Mouse (Mus musculus) embryo, embryonic 10.5 days (tissue): Measurements from ENCODE around the gene Adcy1.

Experiments
- DNase-seq: peaks from one replicate; pipeline ENCODE4 v3.0.0-alpha.2; 2015; ENCODE audit warnings: low spot score

Gene Adcy1

DNA sequence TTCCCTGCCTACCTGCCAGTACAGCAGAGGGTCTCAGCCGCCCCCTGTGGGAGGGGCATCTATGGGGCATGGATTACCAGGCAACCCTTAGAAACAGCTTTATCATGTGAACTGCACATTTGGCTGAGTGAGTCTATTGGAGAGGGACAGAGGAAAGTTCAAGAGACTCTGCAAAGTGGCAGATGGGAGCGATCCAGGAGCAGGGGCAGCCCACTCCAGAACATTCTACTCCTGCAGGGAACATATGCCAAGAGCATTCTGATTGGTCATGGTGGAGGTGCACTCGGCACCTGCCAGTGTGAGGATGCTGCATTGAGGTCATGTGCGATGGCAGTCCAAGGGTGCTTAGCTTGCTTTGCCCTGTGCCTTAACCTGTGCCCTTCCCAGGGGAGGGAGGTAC lies 6.5 kb downstream of the Adcy1 start:
- DNase-seq = no peak

- no peak for DNase-seq
These were observed 8.3 kb downstream of the Adcy1 start for GRCm38 (mm10) chr11:7071617-7072016.

- DNase-seq = no peak
These were observed 10.3 kb downstream of the Adcy1 start for GRCm38 (mm10) chr11:7073556-7073955.

DNA sequence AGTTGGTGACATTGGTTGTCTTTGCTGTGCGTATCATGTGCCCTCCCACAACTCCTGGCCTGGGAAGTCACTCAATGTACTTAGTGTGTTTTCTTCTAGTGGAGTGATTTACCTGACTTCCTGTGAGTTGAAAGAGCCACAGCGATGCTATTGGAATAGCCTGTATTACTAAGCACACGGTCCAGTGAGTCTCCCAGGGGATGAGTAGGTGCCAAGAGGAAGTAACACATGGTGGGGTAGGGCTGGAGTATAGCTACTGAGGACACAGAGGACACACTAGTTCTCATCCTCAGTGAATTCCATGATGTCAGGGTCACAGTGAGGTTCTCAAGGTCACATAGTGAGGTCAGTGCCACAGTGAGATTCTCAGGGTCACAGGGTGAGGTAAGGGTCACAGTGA lies 13.2 kb downstream of the Adcy1 start:
- no peak for DNase-seq

GRCm38 (mm10) chr11:7081893-7082292 lies 18.6 kb downstream of the Adcy1 start:
- DNase-seq = no peak

DNA sequence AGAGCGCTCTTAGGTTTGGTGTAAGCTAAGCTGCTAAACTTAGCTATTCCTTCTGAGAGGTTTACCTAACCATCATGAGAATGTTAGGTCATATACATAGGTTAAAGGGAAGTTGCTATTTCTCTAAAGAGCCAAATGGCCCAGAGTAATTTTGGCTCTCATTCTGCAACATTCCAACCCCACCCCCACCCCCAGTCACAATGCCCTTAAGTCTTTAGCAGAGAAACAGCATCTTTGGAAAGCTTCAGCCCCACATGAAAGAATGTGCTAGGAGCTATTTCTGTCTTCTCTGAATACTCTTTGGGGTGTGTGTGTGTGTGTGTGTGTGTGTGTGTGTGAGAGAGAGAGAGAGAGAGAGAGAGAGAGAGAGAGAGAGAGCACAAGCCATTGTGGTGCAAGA lies 20.6 kb downstream of the Adcy1 start:
- DNase-seq = no peak

DNA sequence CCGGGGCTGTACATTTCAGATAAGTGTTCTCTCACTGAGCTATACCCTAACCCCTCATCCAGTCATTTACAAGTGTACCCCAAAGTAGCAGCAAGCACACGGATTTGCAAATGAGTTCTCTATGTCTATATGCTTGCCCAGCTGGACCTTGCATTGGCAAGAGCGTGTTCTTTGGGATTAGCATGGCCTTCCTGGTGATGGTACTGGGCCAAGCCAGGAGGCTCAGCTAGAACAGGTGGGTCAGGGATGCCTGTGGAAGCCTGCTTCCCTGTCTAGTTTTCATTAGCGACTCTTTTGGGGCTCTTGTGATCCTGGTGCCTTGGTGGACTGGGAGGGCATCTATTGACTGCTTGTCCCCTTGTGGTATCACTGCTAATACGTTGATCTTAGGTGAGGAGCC lies 21.9 kb downstream of the Adcy1 start:
- DNase-seq = no peak

GRCm38 (mm10) chr11:7091120-7091519 lies 27.8 kb downstream of the Adcy1 start:
- no peak for DNase-seq

GRCm38 (mm10) chr11:7094844-7095243 lies 31.6 kb downstream of the Adcy1 start:
- no peak for DNase-seq

DNA sequence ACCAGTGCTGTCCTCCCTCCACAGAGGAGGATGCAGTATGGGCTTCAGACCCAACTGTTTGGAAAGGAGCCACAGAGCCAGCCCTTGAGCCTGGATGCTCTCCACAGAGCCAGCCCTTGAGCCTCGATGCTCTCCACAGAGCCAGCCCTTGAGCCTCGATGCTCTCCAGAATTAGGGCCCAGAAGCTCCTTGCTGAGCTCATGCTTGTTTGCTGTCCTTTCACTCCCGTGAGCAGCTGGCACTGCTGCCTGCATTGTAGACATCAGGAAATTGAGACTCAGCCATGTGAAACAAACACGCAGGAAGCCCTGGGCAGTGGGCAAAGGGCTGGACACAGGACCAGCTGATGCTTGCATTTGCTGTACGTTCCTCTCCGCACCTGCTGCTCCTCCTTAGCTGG lies 38.4 kb downstream of the Adcy1 start:
- DNase-seq = no peak

GRCm38 (mm10) chr11:7102256-7103194 lies 39.2 kb downstream of the Adcy1 start:
- DNase-seq = no peak

GRCm38 (mm10) chr11:7105337-7105736 lies 42.0 kb downstream of the Adcy1 start:
- no peak for DNase-seq

GRCm38 (mm10) chr11:7109131-7109530 lies 45.8 kb downstream of the Adcy1 start:
- DNase-seq = no peak

DNA sequence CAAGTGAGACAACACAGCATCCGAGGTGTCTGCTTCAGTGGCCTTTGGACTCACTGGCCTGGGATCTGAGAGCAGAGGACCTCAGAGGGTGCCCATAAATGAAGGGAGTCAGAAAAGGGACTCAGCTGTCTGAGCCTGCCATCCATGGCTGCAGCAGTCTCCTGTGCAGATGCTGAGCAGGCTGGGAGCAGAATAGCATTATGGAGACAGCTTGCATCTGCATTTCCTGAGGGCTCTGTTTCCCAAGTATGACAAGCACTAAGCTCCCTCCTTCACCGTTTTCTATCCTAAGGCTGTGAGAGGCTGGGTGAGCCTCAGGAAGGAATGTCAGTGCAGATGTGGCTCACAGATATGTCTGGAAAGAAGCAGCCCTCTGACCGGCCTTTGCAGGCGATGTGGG lies 49.8 kb downstream of the Adcy1 start:
- no peak for DNase-seq

- no peak for DNase-seq
These were observed 50.4 kb downstream of the Adcy1 start for GRCm38 (mm10) chr11:7113687-7114086.

- DNase-seq = no peak
These were observed 51.0 kb downstream of the Adcy1 start for GRCm38 (mm10) chr11:7114312-7114711.

DNA sequence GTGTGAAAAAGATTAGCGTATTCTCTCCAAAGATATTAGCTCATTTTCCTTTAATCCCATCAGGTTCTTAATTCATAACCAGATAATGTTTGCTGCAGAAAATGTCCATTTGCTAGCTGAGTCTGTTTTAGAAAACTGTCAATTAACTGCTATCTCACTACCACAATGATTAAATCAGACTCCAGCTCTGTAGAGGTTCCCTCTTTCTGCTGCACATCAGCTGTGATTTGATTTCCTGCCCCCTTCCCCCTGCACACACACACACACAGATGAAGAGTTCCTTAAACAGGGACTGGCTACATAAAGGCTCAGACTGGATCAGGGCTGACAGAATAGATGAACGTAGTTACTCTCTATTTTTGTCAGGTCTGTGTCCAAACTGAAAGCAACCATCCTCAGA lies 53.4 kb downstream of the Adcy1 start:
- DNase-seq = no peak

DNA sequence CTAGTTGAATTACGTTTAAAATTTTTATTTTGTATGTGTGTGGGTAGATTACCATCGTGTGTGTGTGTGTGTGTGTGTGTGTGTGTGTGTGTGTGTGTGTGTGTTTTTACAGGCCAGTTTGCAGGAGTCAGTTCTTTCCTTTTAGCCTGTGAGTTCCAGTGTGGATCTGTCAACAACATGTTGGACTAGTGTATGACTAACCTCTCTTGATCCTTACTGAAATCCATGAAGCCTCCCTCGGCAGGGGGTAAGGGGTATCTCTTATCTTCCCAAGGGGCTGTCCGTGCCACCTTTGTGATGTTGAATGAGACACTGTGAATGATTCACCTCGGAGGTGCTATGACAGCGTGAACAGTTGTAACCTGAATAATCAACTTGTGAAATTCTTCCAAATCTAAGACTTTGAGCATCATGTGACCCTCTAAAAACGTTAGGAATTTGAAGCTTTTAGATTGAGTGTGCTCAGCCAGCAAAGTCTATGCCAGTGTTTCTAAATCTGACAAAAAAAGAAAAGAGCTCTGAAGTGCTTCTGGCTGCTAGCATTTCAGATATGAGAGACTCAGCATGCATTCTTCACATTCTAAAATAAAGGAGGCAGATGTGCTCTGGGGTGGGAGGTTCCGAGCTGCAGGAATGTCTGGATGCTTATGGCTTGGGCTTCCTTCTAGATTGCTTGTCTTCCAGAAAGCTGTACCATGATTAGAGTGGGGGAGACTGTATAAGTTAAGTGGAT lies 66.2 kb downstream of the Adcy1 start:
- DNase-seq = no peak

- DNase-seq = no peak
These were observed 69.6 kb downstream of the Adcy1 start for GRCm38 (mm10) chr11:7132736-7133387.

GRCm38 (mm10) chr11:7133736-7134135 lies 70.4 kb downstream of the Adcy1 start:
- no peak for DNase-seq

DNA sequence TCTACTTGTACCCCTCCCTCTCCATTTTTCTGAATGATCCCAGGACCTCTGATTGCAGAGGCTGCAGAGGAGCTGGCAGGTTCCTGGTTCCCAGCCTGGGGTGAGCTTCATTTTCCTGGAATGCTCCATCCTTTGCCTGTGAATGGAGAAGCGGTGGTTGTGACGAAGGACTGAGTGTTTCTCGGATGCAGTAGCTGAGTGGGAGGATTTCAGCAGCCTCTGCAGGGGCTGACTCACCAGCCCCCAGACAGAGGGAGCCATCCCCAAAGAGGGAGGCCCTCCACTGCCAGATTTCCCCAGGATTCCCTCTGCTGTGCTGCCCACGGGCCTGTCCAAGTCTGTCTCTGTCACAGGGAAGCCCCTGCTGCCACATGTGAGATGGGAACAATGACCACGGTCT lies 71.0 kb downstream of the Adcy1 start:
- no peak for DNase-seq

GRCm38 (mm10) chr11:7135301-7135700 lies 72.0 kb downstream of the Adcy1 start:
- no peak for DNase-seq

GRCm38 (mm10) chr11:7135763-7136162 lies 72.5 kb downstream of the Adcy1 start:
- no peak for DNase-seq
